Mouse (Mus musculus): ENCODE measurements around the gene Lgi2. TPM values are rescaled to one million over a fixed set of nuclear protein-coding genes. Genes with fewer than 3 reads are reported as not detected.

The Lgi2 gene
- total RNA-seq, 1 experiment: 1.0 TPM

- peak overlapping the region; percentile 79 for H3K9ac ChIP-seq (ENCODE audit: insufficient read depth, low read depth, low read length, poor library complexity, severe bottlenecking)
- H3K4me3 ChIP-seq (ENCODE audit: insufficient read depth in 1 of 2, low read depth in 1 of 2, low read length in 2 of 2, poor library complexity in 1 of 2, severe bottlenecking in 1 of 2): peak overlapping the region; percentile 86 to 95
- DNase-seq (ENCODE audit: low read depth, low spot score): no peak
- H3K9me3 ChIP-seq (ENCODE audit: control insufficient read depth, insufficient read depth, low read depth, low read length): no peaks in the 10 kb centered on the region
- no peak overlapping the region for H3K27ac ChIP-seq (ENCODE audit: insufficient read depth, low read depth, low read length, poor library complexity, severe bottlenecking)
- H3K36me3 ChIP-seq (ENCODE audit: control insufficient read depth, insufficient read depth, low read length, poor library complexity, severe bottlenecking): no peaks in the 10 kb centered on the region
- no peaks in the 10 kb centered on the region; a peak in 1 of 4 replicates for H3K4me1 ChIP-seq (ENCODE audit: control insufficient read depth in 2 of 2, insufficient read depth in 2 of 2, low read length in 2 of 2, poor library complexity in 1 of 2)
- TF ChIP-seq CHD2 (IDR thresholded peaks at IDR 0.05; ENCODE audit: low read depth, low read length): no peak
- no peak for TF ChIP-seq ZC3H11A (IDR thresholded peaks at IDR 0.05; ENCODE audit: borderline replicate concordance, low read depth, low read length)
- TF ChIP-seq HCFC1 (IDR thresholded peaks at IDR 0.05; ENCODE audit: borderline replicate concordance, insufficient read depth, low read length): no peak
- TF ChIP-seq ZNF384 (IDR thresholded peaks at IDR 0.05; ENCODE audit: low read depth, low read length): no peak
- no peak for TF ChIP-seq MAFK (IDR thresholded peaks at IDR 0.05; ENCODE audit: insufficient read depth, low read depth, low read length)
- in situ Hi-C loops (cut with MboI; ENCODE audit: low sequenced_read_pairs in 2 of 2, unreplicated experiment in 2 of 2): no loop called here
Observed at GRCm38 (mm10) chr5:52565214-52565812, 949 bp downstream of the Lgi2 start.

- Histone ChIP-seq H3K4me1 (ENCODE audit: control insufficient read depth in 2 of 2, insufficient read depth in 2 of 2, low read length in 2 of 2, poor library complexity in 1 of 2) (no peaks in the 10 kb centered on the region; a peak in 1 of 4 replicates), H3K27ac (ENCODE audit: insufficient read depth, low read depth, low read length, poor library complexity, severe bottlenecking) (no peak overlapping the region), H3K36me3 (ENCODE audit: control insufficient read depth, insufficient read depth, low read length, poor library complexity, severe bottlenecking) (no peaks in the 10 kb centered on the region), H3K9ac (ENCODE audit: insufficient read depth, low read depth, low read length, poor library complexity, severe bottlenecking) (no peak overlapping the region), H3K9me3 (ENCODE audit: control insufficient read depth, insufficient read depth, low read depth, low read length) (no peaks in the 10 kb centered on the region), H3K4me3 (ENCODE audit: insufficient read depth in 1 of 2, low read depth in 1 of 2, low read length in 2 of 2, poor library complexity in 1 of 2, severe bottlenecking in 1 of 2) (no peak overlapping the region)
- TF ChIP-seq CHD2 (IDR thresholded peaks at IDR 0.05; ENCODE audit: low read depth, low read length): no peak
- no peak for TF ChIP-seq ZNF384 (IDR thresholded peaks at IDR 0.05; ENCODE audit: low read depth, low read length)
- no peak for TF ChIP-seq HCFC1 (IDR thresholded peaks at IDR 0.05; ENCODE audit: borderline replicate concordance, insufficient read depth, low read length)
- no peak for TF ChIP-seq MAFK (IDR thresholded peaks at IDR 0.05; ENCODE audit: insufficient read depth, low read depth, low read length)
- TF ChIP-seq ZC3H11A (IDR thresholded peaks at IDR 0.05; ENCODE audit: borderline replicate concordance, low read depth, low read length): no peak
- DNase-seq (ENCODE audit: low read depth, low spot score): no peak
- in situ Hi-C loops (cut with MboI; ENCODE audit: low sequenced_read_pairs in 2 of 2, unreplicated experiment in 2 of 2): no loop called here
Observed at GRCm38 (mm10) chr5:52564351-52564750, 1.9 kb downstream of the Lgi2 start.

GRCm38 (mm10) chr5:52560240-52560639 is 6.0 kb downstream of the Lgi2 start:
- Histone ChIP-seq H3K4me3 (ENCODE audit: insufficient read depth in 1 of 2, low read depth in 1 of 2, low read length in 2 of 2, poor library complexity in 1 of 2, severe bottlenecking in 1 of 2) (no peak overlapping the region), H3K4me1 (ENCODE audit: control insufficient read depth in 2 of 2, insufficient read depth in 2 of 2, low read length in 2 of 2, poor library complexity in 1 of 2) (no peaks in the 10 kb centered on the region; a peak in 1 of 4 replicates), H3K36me3 (ENCODE audit: control insufficient read depth, insufficient read depth, low read length, poor library complexity, severe bottlenecking) (no peaks in the 10 kb centered on the region), H3K9ac (ENCODE audit: insufficient read depth, low read depth, low read length, poor library complexity, severe bottlenecking) (no peak overlapping the region), H3K9me3 (ENCODE audit: control insufficient read depth, insufficient read depth, low read depth, low read length) (no peaks in the 10 kb centered on the region), H3K27ac (ENCODE audit: insufficient read depth, low read depth, low read length, poor library complexity, severe bottlenecking) (no peak overlapping the region)
- in situ Hi-C loops (cut with MboI; ENCODE audit: low sequenced_read_pairs in 2 of 2, unreplicated experiment in 2 of 2): no loop called here
- TF ChIP-seq MAFK (IDR thresholded peaks at IDR 0.05; ENCODE audit: insufficient read depth, low read depth, low read length) (no peak), HCFC1 (IDR thresholded peaks at IDR 0.05; ENCODE audit: borderline replicate concordance, insufficient read depth, low read length) (no peak), ZNF384 (IDR thresholded peaks at IDR 0.05; ENCODE audit: low read depth, low read length) (no peak), CHD2 (IDR thresholded peaks at IDR 0.05; ENCODE audit: low read depth, low read length) (no peak), ZC3H11A (IDR thresholded peaks at IDR 0.05; ENCODE audit: borderline replicate concordance, low read depth, low read length) (no peak)
- DNase-seq (ENCODE audit: low read depth, low spot score): no peak

- Histone ChIP-seq H3K4me1 (ENCODE audit: control insufficient read depth in 2 of 2, insufficient read depth in 2 of 2, low read length in 2 of 2, poor library complexity in 1 of 2) (no peaks in the 10 kb centered on the region), H3K36me3 (ENCODE audit: control insufficient read depth, insufficient read depth, low read length, poor library complexity, severe bottlenecking) (no peaks in the 10 kb centered on the region), H3K9ac (ENCODE audit: insufficient read depth, low read depth, low read length, poor library complexity, severe bottlenecking) (no peak overlapping the region), H3K9me3 (ENCODE audit: control insufficient read depth, insufficient read depth, low read depth, low read length) (no peaks in the 10 kb centered on the region), H3K4me3 (ENCODE audit: insufficient read depth in 1 of 2, low read depth in 1 of 2, low read length in 2 of 2, poor library complexity in 1 of 2, severe bottlenecking in 1 of 2) (no peak overlapping the region), H3K27ac (ENCODE audit: insufficient read depth, low read depth, low read length, poor library complexity, severe bottlenecking) (no peak overlapping the region)
- no peak for DNase-seq (ENCODE audit: low read depth, low spot score)
- TF ChIP-seq MAFK (IDR thresholded peaks at IDR 0.05; ENCODE audit: insufficient read depth, low read depth, low read length) (no peak), ZNF384 (IDR thresholded peaks at IDR 0.05; ENCODE audit: low read depth, low read length) (no peak), ZC3H11A (IDR thresholded peaks at IDR 0.05; ENCODE audit: borderline replicate concordance, low read depth, low read length) (no peak), HCFC1 (IDR thresholded peaks at IDR 0.05; ENCODE audit: borderline replicate concordance, insufficient read depth, low read length) (no peak), CHD2 (IDR thresholded peaks at IDR 0.05; ENCODE audit: low read depth, low read length) (no peak)
- in situ Hi-C loops (cut with MboI; ENCODE audit: low sequenced_read_pairs in 2 of 2, unreplicated experiment in 2 of 2): no loop called here
Observed at GRCm38 (mm10) chr5:52555526-52555925, 10.7 kb downstream of the Lgi2 start.
